Mouse (Mus musculus) MEL (cell line): ENCODE results near the gene Zfp60. TPM values are rescaled to one million over a fixed set of nuclear protein-coding genes. Genes with fewer than 3 reads are reported as not detected.

ENCODE experiments used
- DNase-seq: peaks from one replicate; pipeline ENCODE4 v3.0.0; 2011; ENCODE audit warnings: low read depth, low spot score
- H3K27ac ChIP-seq: 2 replicates; pipeline ENCODE4 v1.5.1; 2012; ENCODE audit warnings: low read depth, mild to moderate bottlenecking, control low read depth, low read length, moderate library complexity; ENCODE audit not compliant: control insufficient read depth
- H3K27me3 ChIP-seq, 2 experiments: fragments of 150-350 bp in 1 of 2; sonication (generic) in 1 of 2; 2 replicates each; pipeline ENCODE4 v1.6.1; 2012; ENCODE audit warnings: low read length in 2 of 2, mild to moderate bottlenecking in 2 of 2, improper control_type of control experiment in 1 of 2, moderate library complexity in 1 of 2; ENCODE audit not compliant: insufficient read depth in 2 of 2, control insufficient read depth in 1 of 2
- H3K36me3 ChIP-seq, 2 experiments: 2 replicates each; pipeline ENCODE4 v1.6.1; 2012 to 2014; ENCODE audit warnings: low read length in 2 of 2, improper control_type of control experiment in 1 of 2, inconsistent platforms in 1 of 2, mild to moderate bottlenecking in 1 of 2; ENCODE audit not compliant: insufficient read depth in 2 of 2, control insufficient read depth in 1 of 2
- H3K4me1 ChIP-seq, 2 experiments: fragments of 150-350 bp in 1 of 2; sonication (generic) in 1 of 2; 2 replicates each; pipeline ENCODE4 v1.6.1; 2012; ENCODE audit warnings: low read length in 2 of 2, improper control_type of control experiment in 1 of 2, mild to moderate bottlenecking in 1 of 2; ENCODE audit not compliant: insufficient read depth in 2 of 2, control insufficient read depth in 1 of 2
- H3K4me3 ChIP-seq, 2 experiments: fragments of 150-350 bp in 1 of 2; sonication (generic) in 1 of 2; 2 replicates each; pipeline ENCODE4 v1.5.1; 2012; ENCODE audit warnings: low read depth in 2 of 2, low read length in 2 of 2, mild to moderate bottlenecking in 2 of 2, moderate library complexity in 2 of 2, control low read depth in 1 of 2, improper control_type of control experiment in 1 of 2; ENCODE audit not compliant: control insufficient read depth in 1 of 2, insufficient read depth in 1 of 2
- H3K79me2 ChIP-seq: 2 replicates; pipeline ENCODE4 v1.6.1; 2012; ENCODE audit warnings: mild to moderate bottlenecking, low read length, moderate library complexity; ENCODE audit not compliant: control insufficient read depth, poor library complexity, insufficient read depth
- H3K9ac ChIP-seq: 2 replicates; pipeline ENCODE4 v1.6.1; 2012; ENCODE audit warnings: low read depth, mild to moderate bottlenecking, control low read depth, low read length, moderate library complexity; ENCODE audit not compliant: control insufficient read depth, poor library complexity, severe bottlenecking
- H3K9me3 ChIP-seq: fragments of 150-350 bp; sonication (generic); replicated peaks from 2 replicates; pipeline ENCODE4 v1.6.1; 2012; ENCODE audit warnings: mild to moderate bottlenecking, low read length, improper control_type of control experiment, moderate library complexity; ENCODE audit not compliant: insufficient read depth
- CHD1 ChIP-seq: IDR thresholded peaks from 2 replicates; pipeline ENCODE4 v1.6.1; 2012; ENCODE audit warnings: low read depth, mild to moderate bottlenecking, inconsistent platforms, low read length, improper control_type of control experiment
- CHD2 ChIP-seq: IDR thresholded peaks from 2 replicates; pipeline ENCODE4 v1.6.1; 2011; ENCODE audit warnings: low read length, improper control_type of control experiment
- CTCF ChIP-seq, 3 experiments: IDR thresholded peaks in 2 of 3; conservative IDR thresholded peaks in 1 of 3; 2 replicates each; pipeline ENCODE4 v1.5.1; 2011 to 2012; ENCODE audit warnings: low read length in 3 of 3, low read depth in 2 of 3, mild to moderate bottlenecking in 2 of 3, improper control_type of control experiment in 1 of 3, inconsistent platforms in 1 of 3, mixed read lengths in 1 of 3, moderate library complexity in 1 of 3; ENCODE audit not compliant: control insufficient read depth in 1 of 3, insufficient read depth in 1 of 3, poor library complexity in 1 of 3, severe bottlenecking in 1 of 3
- E2F4 ChIP-seq: IDR thresholded peaks from 2 replicates; pipeline ENCODE4 v1.6.1; 2011; ENCODE audit warnings: low read depth, low read length, improper control_type of control experiment, borderline replicate concordance
- EP300 ChIP-seq, 2 experiments: IDR thresholded peaks; 2 replicates each; pipeline ENCODE4 v1.6.1; 2011; ENCODE audit warnings: improper control_type of control experiment in 2 of 2, low read length in 2 of 2, low read depth in 1 of 2, mild to moderate bottlenecking in 1 of 2
- ETS1 ChIP-seq: IDR thresholded peaks from 2 replicates; pipeline ENCODE4 v1.6.1; 2012; ENCODE audit warnings: low read depth, mild to moderate bottlenecking, inconsistent platforms, low read length, improper control_type of control experiment, moderate library complexity
- GABPA ChIP-seq: IDR thresholded peaks from 2 replicates; pipeline ENCODE4 v1.6.1; 2012; ENCODE audit warnings: low read depth, mild to moderate bottlenecking, inconsistent platforms, low read length, improper control_type of control experiment, moderate library complexity
- HCFC1 ChIP-seq: IDR thresholded peaks from 2 replicates; pipeline ENCODE4 v1.6.1; 2012; ENCODE audit warnings: low read depth, mild to moderate bottlenecking, inconsistent platforms, low read length, improper control_type of control experiment, moderate library complexity
- JUND ChIP-seq: IDR thresholded peaks from 2 replicates; pipeline ENCODE4 v1.6.1; 2011; ENCODE audit warnings: low read depth, mild to moderate bottlenecking, improper control_type of control experiment, low read length
- KAT2A ChIP-seq: conservative IDR thresholded peaks from 2 replicates; pipeline ENCODE4 v1.6.1; 2012; ENCODE audit warnings: low read depth, low read length, improper control_type of control experiment, inconsistent platforms
- MAFK ChIP-seq: IDR thresholded peaks from 2 replicates; pipeline ENCODE4 v1.6.1; 2011; ENCODE audit warnings: low read depth, mild to moderate bottlenecking, low read length, improper control_type of control experiment, borderline replicate concordance
- MAX ChIP-seq: IDR thresholded peaks from 2 replicates; pipeline ENCODE4 v1.6.1; 2011; ENCODE audit warnings: low read length, improper control_type of control experiment
- MEF2A ChIP-seq: IDR thresholded peaks from 2 replicates; pipeline ENCODE4 v1.6.1; 2014; ENCODE audit warnings: low read depth, mild to moderate bottlenecking, inconsistent platforms, low read length, improper control_type of control experiment; ENCODE audit not compliant: poor library complexity, insufficient replicate concordance, severe bottlenecking; ENCODE audit errors: extremely low read depth
- MXI1 ChIP-seq: IDR thresholded peaks from 2 replicates; pipeline ENCODE4 v1.6.1; 2011; ENCODE audit warnings: mild to moderate bottlenecking, low read depth, low read length, improper control_type of control experiment
- MYC ChIP-seq: IDR thresholded peaks from 2 replicates; pipeline ENCODE4 v1.6.1; 2011; ENCODE audit warnings: low read depth, mild to moderate bottlenecking, low read length, improper control_type of control experiment, moderate library complexity
- POLR2A ChIP-seq, 2 experiments: IDR thresholded peaks; 2 replicates each; pipeline ENCODE4 v1.6.1; 2011 to 2012; ENCODE audit warnings: low read length in 2 of 2, mild to moderate bottlenecking in 2 of 2, control low read depth in 1 of 2, improper control_type of control experiment in 1 of 2, low read depth in 1 of 2, moderate library complexity in 1 of 2; ENCODE audit not compliant: control insufficient read depth in 1 of 2, insufficient read depth in 1 of 2, poor library complexity in 1 of 2
- SIN3A ChIP-seq: IDR thresholded peaks from 2 replicates; pipeline ENCODE4 v1.6.1; 2012; ENCODE audit warnings: low read length, improper control_type of control experiment, inconsistent platforms
- TAL1 ChIP-seq: IDR thresholded peaks from 2 replicates; pipeline ENCODE4 v1.6.1; 2012; ENCODE audit warnings: mild to moderate bottlenecking, inconsistent platforms, low read length, moderate library complexity, mixed read lengths
- TBP ChIP-seq: IDR thresholded peaks from 2 replicates; pipeline ENCODE4 v1.8.0; 2011; ENCODE audit warnings: low read depth, low read length, improper control_type of control experiment
- TCF12 ChIP-seq: IDR thresholded peaks from 2 replicates; pipeline ENCODE4 v1.6.1; 2014; ENCODE audit warnings: low read depth, mild to moderate bottlenecking, inconsistent platforms, low read length, improper control_type of control experiment, moderate library complexity
- ZC3H11A ChIP-seq: IDR thresholded peaks from 2 replicates; pipeline ENCODE4 v1.6.1; 2012; ENCODE audit warnings: low read depth, mild to moderate bottlenecking, inconsistent platforms, low read length, improper control_type of control experiment
- ZMIZ1 ChIP-seq: IDR thresholded peaks from 2 replicates; pipeline ENCODE4 v1.6.1; 2012; ENCODE audit warnings: low read depth, mild to moderate bottlenecking, inconsistent platforms, low read length, improper control_type of control experiment, moderate library complexity
- ZNF384 ChIP-seq: IDR thresholded peaks from 2 replicates; pipeline ENCODE4 v1.6.1; 2012; ENCODE audit warnings: low read depth, mild to moderate bottlenecking, inconsistent platforms, low read length, improper control_type of control experiment
- polyA plus RNA-seq, 2 experiments: library from polyadenylated mRNA; stranded (reverse) in 1 of 2; unstranded in 1 of 2; fragments of >175 nt in 1 of 2; fragments of >200 nt in 1 of 2; gene quantifications; 2 replicates each; pipeline versions ENCODE4 v1.2.1 to v1.2.4; 2012; ENCODE audit warnings: low replicate concordance in 2 of 2, low read depth in 1 of 2; ENCODE audit not compliant: insufficient read length in 2 of 2, insufficient read depth in 1 of 2, missing spikeins in 1 of 2
- total RNA-seq: library from RNA; depleted of rRNA; stranded (reverse); fragments of 300-350 nt; gene quantifications from 2 replicates; pipeline ENCODE4 v1.2.3, GENCODE M21; 2012

Gene Zfp60
- total and polyA plus RNA-seq, 3 experiments = 4.2 to 137 (median 6.7) TPM

DNA sequence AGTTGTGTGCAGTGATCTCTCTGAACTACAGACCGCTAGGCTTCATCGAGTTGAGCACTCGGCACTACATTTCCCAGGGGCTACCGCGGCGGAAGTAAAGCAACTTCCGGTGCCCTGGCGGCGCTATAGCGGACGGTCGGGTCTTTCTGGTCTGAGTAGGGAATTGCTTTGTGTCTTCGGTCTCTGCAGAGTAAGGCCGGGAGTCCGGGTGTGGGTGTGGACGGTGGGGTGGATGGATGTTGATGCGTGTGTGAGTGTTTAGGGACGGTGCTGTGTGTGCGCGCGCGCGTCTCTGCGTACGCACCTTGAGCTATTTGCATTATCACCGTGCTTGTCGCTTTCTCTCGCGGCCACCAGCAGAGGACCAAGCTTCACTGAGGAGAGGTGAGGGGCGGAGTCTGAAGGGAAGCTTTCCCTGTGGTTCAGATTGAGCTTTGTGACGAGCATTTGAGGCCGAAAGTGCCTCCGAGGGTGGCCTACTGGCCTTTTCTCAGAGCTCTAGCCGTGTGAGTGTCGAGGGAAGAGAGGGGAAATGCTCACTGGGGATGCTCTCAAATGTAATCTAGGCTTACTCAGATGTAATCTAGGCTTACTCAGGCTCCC, at the start of gene Zfp60 (continued):
- TF ChIP-seq TBP = peak; percentile 89
- peak in 2 of 3 experiments; percentile 28 to 34; a peak in 3 of 6 replicates for TF ChIP-seq CTCF (IDR thresholded peaks at IDR 0.05 in 2 of 3, conservative IDR thresholded peaks at IDR 0.05 in 1 of 3; ENCODE audit: control insufficient read depth in 1 of 3, insufficient read depth in 1 of 3, low read depth in 2 of 3, low read length in 3 of 3, poor library complexity in 1 of 3, severe bottlenecking in 1 of 3)
- TF ChIP-seq ETS1 = no peak

- no peaks in the 10 kb centered on the region; the same call in 1 of the 2 replicates for H3K79me2 ChIP-seq
- H3K36me3 ChIP-seq = no peaks in the 10 kb centered on the region; a peak in 1 of 4 replicates
- no peak overlapping the region for H3K9ac ChIP-seq
- H3K27me3 ChIP-seq = no peaks in the 10 kb centered on the region
- TF ChIP-seq ZMIZ1 = no peak
- TF ChIP-seq, all 39 proteins: peak for 0
- Histone ChIP-seq H3K4me3 (no peak overlapping the region), H3K4me1 (peaks cover 0 to 2% of the 10 kb centered on the region in 2 experiments; a peak in 1 of 4 replicates), H3K27ac (no peak overlapping the region), H3K9me3 (no peaks in the 10 kb centered on the region)
- DNase-seq = no peak
Observed at GRCm38 (mm10) chr7:27683218-27683617, 48.0 kb upstream of the Zfp60 start.

GRCm38 (mm10) chr7:27685220-27685619, 46.0 kb upstream of the Zfp60 start:
- peaks cover 0 to 6% of the 10 kb centered on the region in 2 experiments; a peak in 2 of 4 replicates for H3K4me1 ChIP-seq
- H3K4me3 ChIP-seq = peak overlapping the region; percentile 14 to 20; a peak in 3 of 4 replicates
- DNase-seq = peak; percentile 57
- no peaks in the 10 kb centered on the region for H3K9me3 ChIP-seq
- H3K27ac ChIP-seq = no peak overlapping the region
- peak overlapping the region; percentile 52 for H3K9ac ChIP-seq
- H3K36me3 ChIP-seq = peaks cover 0 to 3% of the 10 kb centered on the region in 2 experiments; a peak in 1 of 4 replicates
- H3K27me3 ChIP-seq = no peaks in the 10 kb centered on the region
- TF ChIP-seq TAL1 = no peak
- TF ChIP-seq POLR2A (IDR thresholded peaks at IDR 0.05; ENCODE audit: control insufficient read depth in 1 of 2, insufficient read depth in 1 of 2, low read depth in 1 of 2, low read length in 2 of 2, poor library complexity in 1 of 2) = no peak
- TF ChIP-seq MXI1 = peak; percentile 57; the same call in 1 of the 2 replicates
- no peak for TF ChIP-seq KAT2A
- TF ChIP-seq MAX = peak; percentile 69
- no peak for TF ChIP-seq EP300 (IDR thresholded peaks at IDR 0.05; ENCODE audit: low read depth in 1 of 2, low read length in 2 of 2)
- no peak for TF ChIP-seq ZMIZ1
- peak; percentile 83 for TF ChIP-seq MYC
- peaks cover 2% of the 10 kb centered on the region; the same call in 1 of the 2 replicates for H3K79me2 ChIP-seq

DNA sequence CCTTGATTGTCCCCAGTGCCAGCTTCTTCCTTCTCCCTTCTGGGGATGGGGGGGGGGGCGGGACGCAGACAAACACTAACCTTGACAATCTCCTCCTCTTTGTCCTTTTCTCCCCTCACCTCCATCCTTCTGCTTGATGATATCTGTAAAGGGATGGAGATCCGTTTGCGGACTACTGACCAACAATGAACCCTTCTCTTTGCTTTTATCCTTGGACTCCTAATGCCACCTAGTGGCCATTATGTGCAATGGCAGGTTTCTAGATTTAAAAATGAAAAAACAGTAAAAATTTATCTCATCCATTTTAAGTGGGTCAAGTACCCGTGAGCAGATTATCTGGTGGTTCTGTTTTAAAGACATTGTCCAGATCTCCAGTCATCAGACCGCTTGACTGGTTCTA, 45.5 kb upstream of the Zfp60 start:
- Histone ChIP-seq H3K4me1 (peaks cover 0 to 6% of the 10 kb centered on the region in 2 experiments; a peak in 2 of 4 replicates), H3K9me3 (no peaks in the 10 kb centered on the region), H3K79me2 (peaks cover 2% of the 10 kb centered on the region; the same call in 1 of the 2 replicates), H3K27me3 (no peaks in the 10 kb centered on the region), H3K27ac (no peak overlapping the region), H3K36me3 (peaks cover 0 to 3% of the 10 kb centered on the region in 2 experiments; a peak in 1 of 4 replicates), H3K9ac (peak overlapping the region; percentile 52), H3K4me3 (peak overlapping the region in 1 of 2 experiments; percentile 20; a peak in 2 of 4 replicates)
- DNase-seq = peak; percentile 64
- TF ChIP-seq ZNF384 = peak; percentile 58
- TF ChIP-seq JUND = no peak
- no peak for TF ChIP-seq HCFC1
- TF ChIP-seq EP300 (IDR thresholded peaks at IDR 0.05; ENCODE audit: low read depth in 1 of 2, low read length in 2 of 2) = no peak
- 0 out of 2 replicates have a peak, but pooled peaks have one; percentile 16 for TF ChIP-seq TBP
- TF ChIP-seq E2F4 = no peak
- TF ChIP-seq MAFK = no peak
- no peak for TF ChIP-seq CHD2
- no peak for TF ChIP-seq TCF12
- no peak for TF ChIP-seq GABPA
- TF ChIP-seq ZC3H11A = 0 out of 2 replicates have a peak, but pooled peaks have one; percentile 31
- no peak for TF ChIP-seq TAL1
- TF ChIP-seq MEF2A = no peak
- no peak for TF ChIP-seq MXI1
- TF ChIP-seq SIN3A = 0 out of 2 replicates have a peak, but pooled peaks have one; percentile 4
- no peak for TF ChIP-seq CHD1
